Mouse (Mus musculus) spleen, adult 2 months (tissue): ENCODE measurements around the gene Top1. TPM values are rescaled to one million over a fixed set of nuclear protein-coding genes. Genes with fewer than 3 reads are reported as not detected.

Experiments
- DNase-seq, 2 experiments: peaks; one replicate each; pipeline versions ENCODE4 v3.0.0 to v3.0.0-alpha.2; 2012 to 2021; ENCODE audit warnings: low spot score in 2 of 2, low read depth in 1 of 2
- H3K27ac ChIP-seq: fragments of 200-500 bp; 2 replicates; pipeline ENCODE4 v1.5.1; 2012; ENCODE audit warnings: low read length, inconsistent platforms; ENCODE audit not compliant: insufficient read depth
- H3K27me3 ChIP-seq: fragments of 200-500 bp; 2 replicates; pipeline ENCODE4 v1.6.1; 2012; ENCODE audit warnings: mild to moderate bottlenecking, moderate library complexity, low read length, inconsistent platforms; ENCODE audit not compliant: control insufficient read depth, insufficient read depth
- H3K36me3 ChIP-seq: fragments of 200-500 bp; 2 replicates; pipeline ENCODE4 v1.6.1; 2012; ENCODE audit warnings: mild to moderate bottlenecking, low read length, inconsistent platforms; ENCODE audit not compliant: control insufficient read depth, insufficient read depth
- H3K4me1 ChIP-seq: fragments of 200-500 bp; 2 replicates; pipeline ENCODE4 v1.6.1; 2011; ENCODE audit warnings: inconsistent platforms; ENCODE audit not compliant: control insufficient read depth, insufficient read depth, insufficient read length
- H3K4me3 ChIP-seq: fragments of 200-500 bp; 2 replicates; pipeline ENCODE4 v1.5.1; 2011; ENCODE audit warnings: mild to moderate bottlenecking, inconsistent platforms; ENCODE audit not compliant: insufficient read depth, insufficient read length; ENCODE audit errors: extremely low read depth
- CTCF ChIP-seq: fragments of 200-500 bp; IDR thresholded peaks from 2 replicates; pipeline ENCODE4 v1.5.1; 2011; ENCODE audit warnings: mild to moderate bottlenecking, inconsistent platforms; ENCODE audit not compliant: insufficient read depth, insufficient read length, insufficient replicate concordance; ENCODE audit errors: extremely low read depth
- POLR2A ChIP-seq: fragments of 200-500 bp; IDR thresholded peaks from 2 replicates; pipeline ENCODE4 v1.6.1; 2011; ENCODE audit warnings: low read depth, low read length, inconsistent platforms
- WGBS: fragments of 180-500 bp; shearing (Covaris S2); methylation state at CpG from one replicate; pipeline ENCODE4 v1.1.7; 2018; 5-methylcytosine and 5-hydroxymethylcytosine counted together
- polyA plus RNA-seq: library from polyadenylated mRNA; depleted of rRNA; stranded (reverse); fragments of >200 nt; gene quantifications from 2 replicates; pipeline ENCODE4 v1.2.3, GENCODE M21; 2012; rRNA removed

Top1 gene
- polyA plus RNA-seq, 1 experiment = 9.4 TPM

DNA sequence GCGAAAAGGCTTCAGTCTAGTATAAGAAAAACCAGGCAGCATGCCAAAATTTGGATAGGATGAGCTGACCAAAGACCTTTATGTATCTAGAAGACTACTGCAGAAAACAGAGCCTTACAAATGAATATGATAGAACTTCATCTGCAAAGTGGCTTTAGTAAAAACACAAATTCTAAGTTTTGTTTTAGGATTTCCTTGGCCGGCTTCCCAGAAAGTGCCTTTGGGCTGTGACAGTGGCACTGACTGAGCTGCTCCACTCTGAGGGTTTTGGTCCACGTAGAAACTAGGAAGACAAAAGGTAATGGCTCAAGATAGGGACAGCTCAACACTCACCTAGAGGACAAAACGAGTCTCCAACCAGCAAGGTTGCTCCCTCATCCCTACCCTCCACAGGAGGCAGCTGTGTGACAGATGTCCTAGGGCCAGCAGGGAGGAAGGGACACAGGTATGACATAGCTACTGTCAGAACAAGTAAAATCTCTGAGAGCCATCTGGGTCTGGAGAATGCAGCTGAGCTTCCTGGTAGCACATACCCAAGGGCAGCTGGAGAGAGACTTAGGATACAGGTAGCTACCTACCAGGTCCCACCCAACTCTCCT is 122.5 kb downstream of the Top1 start:
- Histone ChIP-seq H3K4me3 (no peak overlapping the region), H3K27me3 (no peaks in the 10 kb centered on the region), H3K36me3 (no peaks in the 10 kb centered on the region), H3K4me1 (no peaks in the 10 kb centered on the region), H3K27ac (no peak overlapping the region)
- 85% methylated on average over 4 of the region's 4 CpGs for WGBS
- TF ChIP-seq POLR2A = no peak
- no peak for TF ChIP-seq CTCF
- DNase-seq = no peak

DNA sequence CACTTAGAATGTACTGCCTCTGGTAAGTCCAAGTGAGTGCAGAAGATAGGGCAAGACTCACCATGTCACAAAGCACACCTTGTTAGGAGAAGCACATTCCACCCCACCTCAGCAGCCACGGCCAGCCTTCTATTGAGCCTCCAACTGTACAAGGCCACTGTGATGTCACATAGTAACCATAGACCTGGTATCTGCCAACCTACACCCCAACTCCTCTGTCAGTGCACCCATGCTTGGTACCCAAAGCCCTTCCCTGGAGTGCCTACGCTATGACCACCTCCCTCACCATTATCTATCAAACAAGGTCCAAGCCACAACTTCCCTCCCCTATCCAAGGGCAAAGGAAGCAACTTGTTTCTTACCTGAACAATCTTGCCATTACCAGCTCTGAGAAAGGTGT is 123.3 kb downstream of the Top1 start:
- no peak overlapping the region for H3K27ac ChIP-seq
- WGBS = 85% methylated on average over 2 of the region's 2 CpGs
- H3K4me3 ChIP-seq = no peak overlapping the region
- H3K36me3 ChIP-seq = no peaks in the 10 kb centered on the region
- no peaks in the 10 kb centered on the region for H3K27me3 ChIP-seq
- no peaks in the 10 kb centered on the region for H3K4me1 ChIP-seq
- DNase-seq = no peak
- TF ChIP-seq CTCF (no peak), POLR2A (no peak)

DNA sequence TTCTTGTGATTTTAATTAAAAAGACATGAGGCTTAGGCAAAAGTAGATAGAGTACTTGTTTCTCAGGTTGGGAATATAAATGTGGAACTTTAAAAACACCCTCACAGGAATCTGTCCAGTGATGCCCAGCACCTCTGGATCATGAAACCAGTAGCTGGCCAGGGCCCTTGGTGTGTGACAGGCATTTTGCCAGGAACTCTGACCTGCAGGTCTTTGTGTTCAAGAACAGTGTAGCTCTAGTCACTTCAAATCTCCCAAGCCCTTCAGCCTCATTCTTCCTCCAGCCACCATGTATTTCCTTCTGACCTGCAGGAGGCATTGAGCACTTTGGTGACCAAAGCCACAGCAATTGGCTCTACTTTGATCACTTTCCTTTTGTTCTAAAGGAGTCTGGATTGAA is 124.7 kb downstream of the Top1 start:
- H3K27me3 ChIP-seq = no peaks in the 10 kb centered on the region
- DNase-seq = no peak
- no peaks in the 10 kb centered on the region for H3K36me3 ChIP-seq
- H3K4me1 ChIP-seq = no peaks in the 10 kb centered on the region
- H3K27ac ChIP-seq = no peak overlapping the region
- TF ChIP-seq POLR2A (no peak), CTCF (no peak)
- H3K4me3 ChIP-seq = no peak overlapping the region

DNA sequence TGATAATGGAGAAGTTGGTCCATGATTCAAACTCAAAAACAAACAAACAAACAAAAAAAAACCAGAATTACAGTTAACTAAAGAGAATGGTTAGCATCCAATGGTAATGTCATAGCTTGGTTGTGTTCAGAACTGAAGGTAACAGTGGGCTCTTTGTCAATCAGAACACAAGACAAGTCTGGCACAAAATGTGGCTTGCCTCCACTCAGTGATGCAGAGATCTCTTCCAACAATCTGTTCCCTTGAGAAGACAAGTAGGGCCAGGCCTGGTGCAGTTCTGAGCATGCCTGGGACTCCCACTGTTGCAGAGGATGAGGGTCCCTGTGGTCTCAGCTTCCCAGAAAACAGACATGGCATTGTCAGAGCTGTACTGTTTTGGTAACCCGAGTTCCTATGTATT is 125.2 kb downstream of the Top1 start:
- no peak overlapping the region for H3K27ac ChIP-seq
- no peak for DNase-seq
- H3K36me3 ChIP-seq = no peaks in the 10 kb centered on the region
- WGBS = 87% methylated on average over 1 of the region's 1 CpGs
- no peaks in the 10 kb centered on the region for H3K4me1 ChIP-seq
- no peak overlapping the region for H3K4me3 ChIP-seq
- no peaks in the 10 kb centered on the region for H3K27me3 ChIP-seq
- no peak for TF ChIP-seq CTCF
- TF ChIP-seq POLR2A = no peak

DNA sequence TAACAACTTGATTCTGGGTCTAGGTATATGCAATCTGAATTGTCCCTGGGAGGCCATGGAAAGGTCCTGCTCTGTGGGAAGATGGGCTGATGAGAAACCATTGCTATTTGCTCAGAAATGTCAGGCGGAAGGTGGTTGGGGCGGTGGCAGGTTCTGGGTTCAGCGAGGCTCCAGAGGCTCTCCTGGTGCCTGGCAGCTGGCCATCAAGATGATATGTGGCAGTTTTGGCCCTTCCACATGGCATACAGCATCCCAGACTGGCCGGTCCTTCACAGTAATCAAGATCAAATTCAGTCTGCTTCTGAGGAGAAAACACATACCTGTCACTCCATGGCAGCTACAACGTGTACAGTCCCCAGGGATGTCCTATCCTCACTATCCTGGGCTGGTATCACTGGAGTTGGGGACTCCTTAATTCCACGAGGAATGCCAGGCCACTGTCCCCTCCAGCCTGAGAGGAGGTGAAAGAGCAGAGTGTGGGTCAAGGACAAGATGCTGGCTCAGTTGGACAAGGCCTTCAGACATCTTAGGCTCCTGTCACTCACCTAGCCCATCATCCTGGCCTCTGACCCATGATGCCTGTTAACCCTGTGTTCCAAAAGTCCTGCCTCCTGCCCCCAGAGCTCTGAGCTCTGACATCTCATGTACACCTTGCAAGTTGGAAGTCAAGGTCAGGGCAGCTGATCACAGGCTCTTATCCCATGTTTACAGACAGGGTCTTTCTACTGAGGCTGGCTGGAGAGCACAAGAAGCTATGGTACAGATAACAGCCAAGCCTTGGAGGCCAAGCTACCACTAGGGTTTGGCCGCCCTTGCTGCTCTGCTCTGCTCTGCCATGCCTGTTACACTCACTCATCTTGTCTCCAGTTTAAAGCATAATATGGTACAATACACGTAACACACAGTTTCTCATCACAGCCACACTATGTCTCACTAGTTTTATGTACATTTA is 125.9 kb downstream of the Top1 start:
- 85% methylated on average over 8 of the region's 8 CpGs for WGBS
- Histone ChIP-seq H3K36me3 (no peaks in the 10 kb centered on the region), H3K27me3 (no peaks in the 10 kb centered on the region), H3K4me1 (no peaks in the 10 kb centered on the region), H3K4me3 (no peak overlapping the region), H3K27ac (no peak overlapping the region)
- no peak for DNase-seq
- no peak for TF ChIP-seq POLR2A
- no peak for TF ChIP-seq CTCF

Other genes with a start within 250 kb of the Top1 start
- 40.6 and 53.7 TPM in 2 replicates for gene Plcg1, start 85.4 kb downstream of the Top1 start, polyA plus RNA-seq
- gene Zhx3, start 227.1 kb downstream of the Top1 start, polyA plus RNA-seq = 1.5 and 2.3 TPM in 2 replicates
- gene Lpin3, start 234.8 kb downstream of the Top1 start, polyA plus RNA-seq = 3.6 and 4.6 TPM in 2 replicates